Mouse (Mus musculus): ENCODE measurements around the gene Mipep. TPM values are rescaled to one million over a fixed set of nuclear protein-coding genes. Genes with fewer than 3 reads are reported as not detected.

Mipep gene
- polyA plus RNA-seq, 1 experiment, result 3.2 TPM

- 97% methylated on average over 10 of the region's 10 CpGs for WGBS
- peaks cover 17% of the 10 kb centered on the region; the same call in 1 of the 2 replicates for H3K4me1 ChIP-seq (ENCODE audit: control insufficient read depth, insufficient read depth, insufficient read length)
- no peak for DNase-seq (ENCODE audit: low read depth in 1 of 2, low spot score in 2 of 2)
- H3K27ac ChIP-seq (ENCODE audit: insufficient read depth, low read length), result no peak overlapping the region
- peaks cover 32% of the 10 kb centered on the region for H3K36me3 ChIP-seq (ENCODE audit: control insufficient read depth, insufficient read depth, low read length)
- H3K27me3 ChIP-seq (ENCODE audit: control insufficient read depth, insufficient read depth, low read length), result no peaks in the 10 kb centered on the region
- TF ChIP-seq CTCF (IDR thresholded peaks at IDR 0.05; ENCODE audit: extremely low read depth, insufficient read depth, insufficient read length, insufficient replicate concordance), result no peak
- no peak for TF ChIP-seq POLR2A (IDR thresholded peaks at IDR 0.05; ENCODE audit: low read depth, low read length)
- no peak overlapping the region for H3K4me3 ChIP-seq (ENCODE audit: extremely low read depth, insufficient read depth, insufficient read length)
These were observed 38.2 kb upstream of the Mipep start for GRCm38 (mm10) chr14:60746141-60746540.

- DNase-seq (ENCODE audit: low read depth in 1 of 2, low spot score in 2 of 2), result no peak
- TF ChIP-seq CTCF (IDR thresholded peaks at IDR 0.05; ENCODE audit: extremely low read depth, insufficient read depth, insufficient read length, insufficient replicate concordance) (no peak), POLR2A (IDR thresholded peaks at IDR 0.05; ENCODE audit: low read depth, low read length) (no peak)
- Histone ChIP-seq H3K4me1 (ENCODE audit: control insufficient read depth, insufficient read depth, insufficient read length) (peaks cover 6% of the 10 kb centered on the region; the same call in 1 of the 2 replicates), H3K27ac (ENCODE audit: insufficient read depth, low read length) (no peak overlapping the region; the same call in 1 of the 2 replicates), H3K27me3 (ENCODE audit: control insufficient read depth, insufficient read depth, low read length) (no peaks in the 10 kb centered on the region), H3K36me3 (ENCODE audit: control insufficient read depth, insufficient read depth, low read length) (peaks cover 39% of the 10 kb centered on the region), H3K4me3 (ENCODE audit: extremely low read depth, insufficient read depth, insufficient read length) (no peak overlapping the region)
- WGBS, result 73% methylated on average over 21 of the region's 21 CpGs
These were observed 37.1 kb upstream of the Mipep start for GRCm38 (mm10) chr14:60747154-60747870.

- WGBS, result 89% methylated on average over 12 of the region's 12 CpGs
- Histone ChIP-seq H3K36me3 (ENCODE audit: control insufficient read depth, insufficient read depth, low read length) (peaks cover 50% of the 10 kb centered on the region), H3K4me1 (ENCODE audit: control insufficient read depth, insufficient read depth, insufficient read length) (peaks cover under 1% of the 10 kb centered on the region; the same call in 1 of the 2 replicates), H3K27ac (ENCODE audit: insufficient read depth, low read length) (no peak overlapping the region), H3K4me3 (ENCODE audit: extremely low read depth, insufficient read depth, insufficient read length) (no peak overlapping the region), H3K27me3 (ENCODE audit: control insufficient read depth, insufficient read depth, low read length) (no peaks in the 10 kb centered on the region)
- TF ChIP-seq POLR2A (IDR thresholded peaks at IDR 0.05; ENCODE audit: low read depth, low read length), result no peak
- TF ChIP-seq CTCF (IDR thresholded peaks at IDR 0.05; ENCODE audit: extremely low read depth, insufficient read depth, insufficient read length, insufficient replicate concordance), result no peak
- DNase-seq (ENCODE audit: low read depth in 1 of 2, low spot score in 2 of 2), result no peak
These were observed 34.5 kb upstream of the Mipep start for GRCm38 (mm10) chr14:60749880-60750279.

- no peak for DNase-seq (ENCODE audit: low read depth in 1 of 2, low spot score in 2 of 2)
- Histone ChIP-seq H3K4me3 (ENCODE audit: extremely low read depth, insufficient read depth, insufficient read length) (no peak overlapping the region), H3K27me3 (ENCODE audit: control insufficient read depth, insufficient read depth, low read length) (no peaks in the 10 kb centered on the region), H3K36me3 (ENCODE audit: control insufficient read depth, insufficient read depth, low read length) (peaks cover 59% of the 10 kb centered on the region), H3K27ac (ENCODE audit: insufficient read depth, low read length) (no peak overlapping the region), H3K4me1 (ENCODE audit: control insufficient read depth, insufficient read depth, insufficient read length) (no peaks in the 10 kb centered on the region)
- WGBS, result 95% methylated on average over 16 of the region's 16 CpGs
- TF ChIP-seq POLR2A (IDR thresholded peaks at IDR 0.05; ENCODE audit: low read depth, low read length) (no peak), CTCF (IDR thresholded peaks at IDR 0.05; ENCODE audit: extremely low read depth, insufficient read depth, insufficient read length, insufficient replicate concordance) (no peak)
These were observed 32.8 kb upstream of the Mipep start for GRCm38 (mm10) chr14:60751581-60751980.

- WGBS, result 93% methylated on average over 14 of the region's 14 CpGs
- Histone ChIP-seq H3K4me1 (ENCODE audit: control insufficient read depth, insufficient read depth, insufficient read length) (no peaks in the 10 kb centered on the region), H3K36me3 (ENCODE audit: control insufficient read depth, insufficient read depth, low read length) (peaks cover 54% of the 10 kb centered on the region), H3K27ac (ENCODE audit: insufficient read depth, low read length) (no peak overlapping the region), H3K4me3 (ENCODE audit: extremely low read depth, insufficient read depth, insufficient read length) (no peak overlapping the region), H3K27me3 (ENCODE audit: control insufficient read depth, insufficient read depth, low read length) (no peaks in the 10 kb centered on the region)
- no peak for DNase-seq (ENCODE audit: low read depth in 1 of 2, low spot score in 2 of 2)
- TF ChIP-seq POLR2A (IDR thresholded peaks at IDR 0.05; ENCODE audit: low read depth, low read length) (no peak), CTCF (IDR thresholded peaks at IDR 0.05; ENCODE audit: extremely low read depth, insufficient read depth, insufficient read length, insufficient replicate concordance) (no peak)
These were observed 31.2 kb upstream of the Mipep start for GRCm38 (mm10) chr14:60752892-60753800.

GRCm38 (mm10) chr14:60753801-60754126, 30.6 kb upstream of the Mipep start:
- no peak for DNase-seq (ENCODE audit: low read depth in 1 of 2, low spot score in 2 of 2)
- peaks cover 58% of the 10 kb centered on the region for H3K36me3 ChIP-seq (ENCODE audit: control insufficient read depth, insufficient read depth, low read length)
- H3K27ac ChIP-seq (ENCODE audit: insufficient read depth, low read length), result no peak overlapping the region
- H3K4me3 ChIP-seq (ENCODE audit: extremely low read depth, insufficient read depth, insufficient read length), result no peak overlapping the region
- TF ChIP-seq CTCF (IDR thresholded peaks at IDR 0.05; ENCODE audit: extremely low read depth, insufficient read depth, insufficient read length, insufficient replicate concordance) (no peak), POLR2A (IDR thresholded peaks at IDR 0.05; ENCODE audit: low read depth, low read length) (no peak)
- 96% methylated on average over 10 of the region's 10 CpGs for WGBS
- H3K4me1 ChIP-seq (ENCODE audit: control insufficient read depth, insufficient read depth, insufficient read length), result no peaks in the 10 kb centered on the region
- H3K27me3 ChIP-seq (ENCODE audit: control insufficient read depth, insufficient read depth, low read length), result no peaks in the 10 kb centered on the region
